ENCODE assay signal across 8 mouse cellular contexts in genomic region chr3:146404311-146405201, GRCm38 (mm10). TPM values are rescaled to one million over a fixed set of nuclear protein-coding genes. Genes with fewer than 3 reads are reported as not detected.
DNase-seq lines count a peak whose midpoint lies in the region; ATAC-seq and TF ChIP-seq lines count a peak whose summit lies in the region.

Ssx2ip (plus strand) TSS chr3:146404642.

- H3K9me3 ChIP-seq in CH12.LX (replicated peaks; ENCODE audit: low read length) = peaks cover 15% of the 10 kb centered on the region
- peaks cover 14% of the 10 kb centered on the region; the same call in 1 of the 2 replicates for H3K9me3 ChIP-seq in forebrain, embryonic 10.5 days
- H3K9me3 ChIP-seq in heart, embryonic 15.5 days (replicated peaks) = no peaks in the 10 kb centered on the region
- no peaks in the 10 kb centered on the region for H3K9me3 ChIP-seq in liver, embryonic 13.5 days (replicated peaks)
- no peaks in the 10 kb centered on the region for H3K9me3 ChIP-seq in stomach, embryonic 14.5 days (ENCODE audit: control insufficient read depth, low read depth, low read length)

- peaks cover 0 to 18% of the 10 kb centered on the region in 2 experiments for H3K36me3 ChIP-seq in CH12.LX (replicated peaks in 1 of 2; ENCODE audit: control insufficient read depth in 1 of 2, insufficient read depth in 1 of 2, low read length in 1 of 2)
- peaks cover 19% of the 10 kb centered on the region for H3K36me3 ChIP-seq in forebrain, embryonic 10.5 days (replicated peaks)
- H3K36me3 ChIP-seq in heart, embryonic 15.5 days = no peaks in the 10 kb centered on the region
- H3K36me3 ChIP-seq in liver, embryonic 13.5 days = peaks cover 33% of the 10 kb centered on the region
- no peaks in the 10 kb centered on the region for H3K36me3 ChIP-seq in stomach, embryonic 14.5 days (ENCODE audit: control insufficient read depth, insufficient read depth, low read length)

- dilution Hi-C loops in CH12.LX (cut with MboI; ENCODE audit: extremely low pct_ligation_motif_present, extremely low pct_unique_long_range_greater_than_20kb, low sequenced_read_pairs) = no loop called here

- H3K27ac ChIP-seq in CH12.LX (ENCODE audit: insufficient read depth, low read depth) = no peak within 1 kb of the TSS
- peak within 1 kb of the TSS; percentile 96 for H3K27ac ChIP-seq in forebrain, embryonic 10.5 days
- H3K27ac ChIP-seq in heart, embryonic 15.5 days = peak within 1 kb of the TSS; percentile 58
- peak within 1 kb of the TSS; percentile 96 for H3K27ac ChIP-seq in liver, embryonic 13.5 days
- peak within 1 kb of the TSS; percentile 77; the same call in 1 of the 2 replicates for H3K27ac ChIP-seq in stomach, embryonic 14.5 days (ENCODE audit: low read length)

- no peaks in the 10 kb centered on the region; the same call in 1 of the 2 replicates for H3K79me2 ChIP-seq in CH12.LX (replicated peaks; ENCODE audit: control insufficient read depth, extremely low read depth, insufficient read depth, poor library complexity, severe bottlenecking)

- ATAC-seq in heart, embryonic 15.5 days (replicated peaks; ENCODE audit: insufficient number of reproducible peaks, insufficient read depth, low FRiP score, low read depth) = peak; percentile 97
- peak; percentile 92 for ATAC-seq in liver, embryonic 13.5 days (ENCODE audit: low read depth)
- peak; percentile 97 for ATAC-seq in stomach, embryonic 14.5 days (ENCODE audit: insufficient number of reproducible peaks, insufficient read depth, low FRiP score, low read depth)

- TF ChIP-seq CTCF in CH12.LX (conservative IDR thresholded peaks at IDR 0.05 in 1 of 2, IDR thresholded peaks at IDR 0.05 in 1 of 2; ENCODE audit: low read depth in 2 of 2, low read length in 2 of 2) = no peak

- DNase-seq in CH12.LX (ENCODE audit: extremely low read depth) = peak; percentile 95
- peak; percentile 79 for DNase-seq in c-Kit-positive CD71-negative TER-119-negative erythroid progenitor cells, embryonic 14.5 days (ENCODE audit: low read depth)
- DNase-seq in forebrain, embryonic 10.5 days (ENCODE audit: extremely low spot score, low spot score) = peak; percentile 99
- DNase-seq in kidney, postnatal 14 days = peak; percentile 98
- DNase-seq in liver, embryonic 13.5 days = peak; percentile 94
- peak; percentile 91 to 93 for DNase-seq in natural killer cell, adult 2 months (ENCODE audit: low spot score in 2 of 2)

- TF ChIP-seq POLR2A in CH12.LX (IDR thresholded peaks at IDR 0.05; ENCODE audit: low read depth, low read length) = peak; percentile 77

- peaks cover 7 to 35% of the 10 kb centered on the region in 2 experiments; a peak in 3 of 4 replicates for H3K4me1 ChIP-seq in CH12.LX (ENCODE audit: control insufficient read depth in 1 of 2, insufficient read depth in 2 of 2)
- peaks cover 37% of the 10 kb centered on the region for H3K4me1 ChIP-seq in forebrain, embryonic 10.5 days
- H3K4me1 ChIP-seq in heart, embryonic 15.5 days (replicated peaks) = peaks cover 18% of the 10 kb centered on the region
- peaks cover 52% of the 10 kb centered on the region for H3K4me1 ChIP-seq in liver, embryonic 13.5 days (replicated peaks)
- H3K4me1 ChIP-seq in stomach, embryonic 14.5 days (ENCODE audit: control insufficient read depth, insufficient read depth, low read length) = peaks cover 14% of the 10 kb centered on the region

- H3K4me3 ChIP-seq in CH12.LX (replicated peaks in 1 of 3; ENCODE audit: low read depth in 2 of 3, low read length in 2 of 3, poor library complexity in 1 of 3) = peak within 1 kb of the TSS; percentile 62 to 92 (median 72)
- H3K4me3 ChIP-seq in forebrain, embryonic 10.5 days = peak within 1 kb of the TSS; percentile 97
- H3K4me3 ChIP-seq in heart, embryonic 15.5 days = peak within 1 kb of the TSS; percentile 88
- H3K4me3 ChIP-seq in liver, embryonic 13.5 days (replicated peaks) = peak within 1 kb of the TSS; percentile 92
- H3K4me3 ChIP-seq in stomach, embryonic 14.5 days (ENCODE audit: low read depth, low read length) = peak within 1 kb of the TSS; percentile 86

- under 1% methylated on average over 99 of the region's 100 CpGs for WGBS in forebrain, embryonic 10.5 days
- WGBS in heart, embryonic 15.5 days = under 1% methylated on average over 100 of the region's 100 CpGs
- WGBS in liver, embryonic 13.5 days (ENCODE audit: insufficient replicate concordance) = under 1% methylated on average over 97 of the region's 100 CpGs
- under 1% methylated on average over 65 of the region's 100 CpGs for WGBS in stomach, embryonic 14.5 days

- peak within 1 kb of the TSS; percentile 75 for H3K4me2 ChIP-seq in CH12.LX (ENCODE audit: insufficient read depth, low read depth, poor library complexity, severe bottlenecking)
- peak within 1 kb of the TSS; percentile 92 for H3K4me2 ChIP-seq in heart, embryonic 15.5 days
- peak within 1 kb of the TSS; percentile 97 for H3K4me2 ChIP-seq in liver, embryonic 13.5 days
- peak within 1 kb of the TSS; percentile 73 for H3K4me2 ChIP-seq in stomach, embryonic 14.5 days (replicated peaks; ENCODE audit: low read depth, low read length)

- TF ChIP-seq EP300 in CH12.LX (IDR thresholded peaks at IDR 0.05; ENCODE audit: low read length) = no peak

- peak within 1 kb of the TSS; percentile 59 for H3K9ac ChIP-seq in CH12.LX (ENCODE audit: insufficient read depth, low read depth)
- H3K9ac ChIP-seq in heart, embryonic 15.5 days = peak within 1 kb of the TSS; percentile 88
- H3K9ac ChIP-seq in liver, embryonic 13.5 days = peak within 1 kb of the TSS; percentile 99
- H3K9ac ChIP-seq in stomach, embryonic 14.5 days (replicated peaks; ENCODE audit: low read depth, low read length) = peak within 1 kb of the TSS; percentile 77

- in situ Hi-C loops in CH12.LX (cut with MboI; ENCODE audit: low pct_ligation_motif_present, low pct_unique_long_range_greater_than_20kb, low sequenced_read_pairs) = no loop called here

- TF ChIP-seq RAD21 in CH12.LX (IDR thresholded peaks at IDR 0.05; ENCODE audit: low read depth, low read length) = no peak

- peaks cover 15% of the 10 kb centered on the region for H3K27me3 ChIP-seq in CH12.LX (replicated peaks)
- no peaks in the 10 kb centered on the region for H3K27me3 ChIP-seq in forebrain, embryonic 10.5 days (ENCODE audit: poor library complexity, severe bottlenecking)
- H3K27me3 ChIP-seq in heart, embryonic 15.5 days = no peaks in the 10 kb centered on the region
- no peaks in the 10 kb centered on the region for H3K27me3 ChIP-seq in liver, embryonic 13.5 days
- no peaks in the 10 kb centered on the region for H3K27me3 ChIP-seq in stomach, embryonic 14.5 days (ENCODE audit: control insufficient read depth, insufficient read depth, low read length)

TF ChIP-seq in CH12.LX, 34 proteins besides CTCF, POLR2A, EP300 and RAD21 (continues in another document):
- TF ChIP-seq RCOR1 (conservative IDR thresholded peaks at IDR 0.05; ENCODE audit: low read depth, low read length) (0 out of 2 replicates have a peak, but pooled peaks have one; percentile 37), ZNF384 (IDR thresholded peaks at IDR 0.05; ENCODE audit: low read depth, low read length) (no peak), MXI1 (IDR thresholded peaks at IDR 0.05; ENCODE audit: low read depth, low read length) (peak; percentile 97), POLR2AphosphoS2 (IDR thresholded peaks at IDR 0.05; ENCODE audit: low read depth, low read length) (0 out of 2 replicates have a peak, but pooled peaks have one; percentile 65), PAX5 (IDR thresholded peaks at IDR 0.05; ENCODE audit: low read length) (no peak), UBTF (IDR thresholded peaks at IDR 0.05; ENCODE audit: low read depth, low read length) (peak; percentile 63), JUN (IDR thresholded peaks at IDR 0.05; ENCODE audit: insufficient read depth, low read depth, low read length) (no peak), MAFK (IDR thresholded peaks at IDR 0.05; ENCODE audit: insufficient replicate concordance, low read length) (no peak), BHLHE40 (IDR thresholded peaks at IDR 0.05; ENCODE audit: low read depth, low read length) (0 out of 2 replicates have a peak, but pooled peaks have one; percentile 31), NRF1 (IDR thresholded peaks at IDR 0.05; ENCODE audit: low read depth, low read length) (peak; percentile 80), MAX (IDR thresholded peaks at IDR 0.05; ENCODE audit: low read length) (0 out of 2 replicates have a peak, but pooled peaks have one; percentile 34), TCF12 (IDR thresholded peaks at IDR 0.05; ENCODE audit: low read depth, low read length) (peak; percentile 90), JUND (conservative IDR thresholded peaks at IDR 0.05; ENCODE audit: low read depth, low read length) (no peak), USF1 (IDR thresholded peaks at IDR 0.05; ENCODE audit: low read depth, low read length) (no peak), ELF1 (IDR thresholded peaks at IDR 0.05; ENCODE audit: low read depth, low read length) (peak; percentile 67), ETS1 (conservative IDR thresholded peaks at IDR 0.05; ENCODE audit: low read depth, low read length) (peak; percentile 30; the same call in 1 of the 2 replicates), MYC (IDR thresholded peaks at IDR 0.05; ENCODE audit: low read depth, low read length) (no peak), E2F4 (IDR thresholded peaks at IDR 0.05; ENCODE audit: insufficient replicate concordance, low read depth, low read length) (no peak), CHD1 (IDR thresholded peaks at IDR 0.05; ENCODE audit: low read depth, low read length) (no peak), HCFC1 (IDR thresholded peaks at IDR 0.05; ENCODE audit: low read depth, low read length) (peak; percentile 73), SMC3 (IDR thresholded peaks at IDR 0.05; ENCODE audit: low read depth, low read length) (no peak), IRF4 (IDR thresholded peaks at IDR 0.05; ENCODE audit: low read depth, low read length) (peak; percentile 34; the same call in 1 of the 2 replicates), MEF2A (IDR thresholded peaks at IDR 0.05; ENCODE audit: borderline replicate concordance, low read depth, low read length) (peak; percentile 54), KAT2A (IDR thresholded peaks at IDR 0.05; ENCODE audit: insufficient replicate concordance, low read length) (no peak), CHD2 (IDR thresholded peaks at IDR 0.05; ENCODE audit: low read length) (peak; percentile 90), ZC3H11A (IDR thresholded peaks at IDR 0.05; ENCODE audit: low read depth, low read length) (no peak), TBP (conservative IDR thresholded peaks at IDR 0.05; ENCODE audit: low read depth, low read length) (no peak)

RNA-seq across cellular contexts. Expression of gene Ssx2ip, which starts in this region (rescaled TPM):
- 29.2 and 32.6 TPM in 2 replicates for total RNA-seq in CH12.LX (2012; rRNA removed)
- total RNA-seq in CH12.LX (2014; rRNA removed) = 31.9 and 39.9 TPM in 2 replicates
- 28.0 and 31.3 TPM in 2 replicates for polyA plus RNA-seq in CH12.LX (2012; ENCODE audit: insufficient read length, low read depth)
- 39.0 and 41.5 TPM in 2 replicates for polyA plus RNA-seq in forebrain, embryonic 10.5 days (2016; fragmentation: Nextera tagmentation; extraction: Ambion mirVana)
- 15.5 and 20.1 TPM in 2 replicates for polyA plus RNA-seq in heart, embryonic 15.5 days (2015; fragmentation: Nextera tagmentation; extraction: Ambion mirVana)
- 105 and 130 TPM in 2 replicates for polyA plus RNA-seq in liver, embryonic 13.5 days (2015; fragmentation: Nextera tagmentation; extraction: Ambion mirVana)
- 24.0 and 28.2 TPM in 2 replicates for polyA plus RNA-seq in stomach, embryonic 14.5 days (2014; fragmentation: Nextera tagmentation; extraction: Ambion mirVana)
